Mouse (Mus musculus): ENCODE measurements around the gene Proca1. TPM values are rescaled to one million over a fixed set of nuclear protein-coding genes. Genes with fewer than 3 reads are reported as not detected.

The Proca1 gene
- polyA plus RNA-seq, 1 experiment from 2014 or later = 1.7 TPM

- H3K9ac ChIP-seq (replicated peaks; ENCODE audit: low read length) = 0 out of 2 replicates have a peak overlapping the region, but pooled peaks have one; percentile 5
- H3K4me2 ChIP-seq (ENCODE audit: low read depth, low read length) = no peak overlapping the region
- peaks cover 1% of the 10 kb centered on the region for H3K36me3 ChIP-seq (replicated peaks; ENCODE audit: control insufficient read depth, insufficient read depth, low read depth, low read length)
- H3K27me3 ChIP-seq (ENCODE audit: control insufficient read depth, insufficient read depth, low read length) = no peaks in the 10 kb centered on the region
- H3K27ac ChIP-seq (replicated peaks; ENCODE audit: low read depth, low read length) = no peak overlapping the region
- no peak for ATAC-seq (replicated peaks; ENCODE audit: insufficient number of reproducible peaks, low FRiP score, low TSS enrichment, low read depth)
- H3K9me3 ChIP-seq (replicated peaks; ENCODE audit: control insufficient read depth, low read length) = no peaks in the 10 kb centered on the region
- no peak for DNase-seq (ENCODE audit: low spot score)
- 0 out of 2 replicates have a peak, but pooled peaks cover 2% of the 10 kb centered on the region for H3K4me1 ChIP-seq (ENCODE audit: control insufficient read depth, insufficient read depth, low read length)
- H3K4me3 ChIP-seq (ENCODE audit: low read depth, low read length) = no peak overlapping the region
- 85% methylated on average over 3 of the region's 3 CpGs for WGBS
Measured at GRCm38 (mm10) chr11:78174506-78174905, 18.7 kb upstream of the Proca1 start.

DNA sequence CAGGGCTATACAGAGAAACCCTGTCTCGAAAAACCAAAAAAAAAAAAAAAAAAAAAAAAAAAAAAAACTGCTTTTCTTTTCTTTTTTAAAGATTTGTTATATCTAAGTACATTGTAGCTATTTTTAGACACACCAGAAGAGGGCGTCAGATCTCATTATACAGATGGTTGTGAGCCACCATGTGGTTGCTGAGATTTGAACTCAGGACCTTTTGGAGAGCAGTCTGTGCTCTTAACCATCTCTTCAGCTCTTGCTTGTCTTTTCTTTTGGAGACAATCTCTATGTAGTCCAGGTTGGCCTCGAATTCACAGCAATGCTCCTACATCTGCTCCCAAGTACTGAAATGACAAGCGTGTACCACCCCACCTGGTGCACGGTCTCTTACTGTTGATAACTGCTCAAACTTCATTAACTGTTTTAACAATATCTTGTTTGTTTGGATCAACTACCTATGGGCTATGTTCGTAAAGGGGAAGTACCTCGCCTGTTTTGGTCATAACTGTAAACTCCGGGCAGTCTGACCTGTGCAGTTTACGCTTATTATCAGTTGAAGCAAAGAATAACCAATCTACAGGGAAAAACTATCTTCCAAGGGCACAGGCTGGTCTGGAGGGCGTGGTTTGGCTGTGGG is 17.3 kb upstream of the Proca1 start:
- H3K27me3 ChIP-seq (ENCODE audit: control insufficient read depth, insufficient read depth, low read length) = no peaks in the 10 kb centered on the region
- H3K36me3 ChIP-seq (replicated peaks; ENCODE audit: control insufficient read depth, insufficient read depth, low read depth, low read length) = peaks cover 11% of the 10 kb centered on the region
- no peak for ATAC-seq (replicated peaks; ENCODE audit: insufficient number of reproducible peaks, low FRiP score, low TSS enrichment, low read depth)
- H3K27ac ChIP-seq (replicated peaks; ENCODE audit: low read depth, low read length) = peak overlapping the region; percentile 29; the same call in 1 of the 2 replicates
- H3K4me3 ChIP-seq (ENCODE audit: low read depth, low read length) = peak overlapping the region; percentile 48
- H3K9ac ChIP-seq (replicated peaks; ENCODE audit: low read length) = peak overlapping the region; percentile 43
- no peak for DNase-seq (ENCODE audit: low spot score)
- H3K4me2 ChIP-seq (ENCODE audit: low read depth, low read length) = peak overlapping the region; percentile 84; the same call in 1 of the 2 replicates
- peaks cover 7% of the 10 kb centered on the region; the same call in 1 of the 2 replicates for H3K4me1 ChIP-seq (ENCODE audit: control insufficient read depth, insufficient read depth, low read length)
- 5% methylated on average over 9 of the region's 10 CpGs for WGBS
- no peaks in the 10 kb centered on the region for H3K9me3 ChIP-seq (replicated peaks; ENCODE audit: control insufficient read depth, low read length)

DNA sequence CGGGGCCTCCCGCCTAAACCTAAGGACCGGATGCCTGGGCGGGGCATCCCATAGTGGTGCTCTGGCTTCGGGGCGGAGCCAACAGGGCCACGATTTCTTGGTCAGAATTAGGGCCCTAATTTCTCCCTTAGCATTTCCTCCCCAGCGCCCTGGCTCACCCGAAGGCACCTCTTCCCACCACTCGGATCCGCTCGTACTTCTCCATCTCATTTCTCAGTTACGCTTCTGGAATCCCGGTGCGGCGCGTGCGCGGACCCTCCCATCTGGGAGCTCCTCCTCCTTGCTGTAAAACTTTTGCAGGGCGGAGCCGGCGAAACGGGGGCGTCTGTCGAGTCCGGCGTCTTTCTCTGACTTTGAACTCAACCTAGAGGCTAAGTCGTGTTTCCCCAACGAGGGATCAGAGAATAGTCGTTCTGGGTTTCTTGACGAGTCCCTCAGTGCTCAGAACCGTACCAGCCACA is 16.8 kb upstream of the Proca1 start, which contains the start of the genes Nek8 and Tlcd1:
Gene Nek8, minus strand, starts transcription at position 274 of the 461 bp plus-strand sequence.
Gene Tlcd1, plus strand, starts transcription at position 310 of the 461 bp plus-strand sequence.
- H3K9ac ChIP-seq (replicated peaks; ENCODE audit: low read length) = peak within 1 kb of the TSS; percentile 43
- H3K27me3 ChIP-seq (ENCODE audit: control insufficient read depth, insufficient read depth, low read length) = no peaks in the 10 kb centered on the region
- WGBS = under 1% methylated on average over 32 of the region's 32 CpGs
- H3K9me3 ChIP-seq (replicated peaks; ENCODE audit: control insufficient read depth, low read length) = no peaks in the 10 kb centered on the region
- peak within 1 kb of the TSS; percentile 29; the same call in 1 of the 2 replicates for H3K27ac ChIP-seq (replicated peaks; ENCODE audit: low read depth, low read length)
- H3K36me3 ChIP-seq (replicated peaks; ENCODE audit: control insufficient read depth, insufficient read depth, low read depth, low read length) = peaks cover 16% of the 10 kb centered on the region
- H3K4me2 ChIP-seq (ENCODE audit: low read depth, low read length) = peak within 1 kb of the TSS; percentile 84
- peak; percentile 96 for DNase-seq (ENCODE audit: low spot score)
- peak within 1 kb of the TSS; percentile 48 for H3K4me3 ChIP-seq (ENCODE audit: low read depth, low read length)
- H3K4me1 ChIP-seq (ENCODE audit: control insufficient read depth, insufficient read depth, low read length) = peaks cover 7% of the 10 kb centered on the region; the same call in 1 of the 2 replicates
- ATAC-seq (replicated peaks; ENCODE audit: insufficient number of reproducible peaks, low FRiP score, low TSS enrichment, low read depth) = peak; percentile 31; the same call in 1 of the 2 replicates

GRCm38 (mm10) chr11:78176905-78177331 is 16.3 kb upstream of the Proca1 start:
- DNase-seq (ENCODE audit: low spot score) (no peak), ATAC-seq (replicated peaks; ENCODE audit: insufficient number of reproducible peaks, low FRiP score, low TSS enrichment, low read depth) (no peak)
- H3K36me3 ChIP-seq (replicated peaks; ENCODE audit: control insufficient read depth, insufficient read depth, low read depth, low read length) = peaks cover 16% of the 10 kb centered on the region
- H3K4me3 ChIP-seq (ENCODE audit: low read depth, low read length) = peak overlapping the region; percentile 48
- peak overlapping the region; percentile 84 for H3K4me2 ChIP-seq (ENCODE audit: low read depth, low read length)
- peaks cover 7% of the 10 kb centered on the region; the same call in 1 of the 2 replicates for H3K4me1 ChIP-seq (ENCODE audit: control insufficient read depth, insufficient read depth, low read length)
- H3K27ac ChIP-seq (replicated peaks; ENCODE audit: low read depth, low read length) = no peak overlapping the region; the same call in 1 of the 2 replicates
- under 1% methylated on average over 23 of the region's 23 CpGs for WGBS
- peak overlapping the region; percentile 43 for H3K9ac ChIP-seq (replicated peaks; ENCODE audit: low read length)
- H3K9me3 ChIP-seq (replicated peaks; ENCODE audit: control insufficient read depth, low read length) = no peaks in the 10 kb centered on the region
- no peaks in the 10 kb centered on the region for H3K27me3 ChIP-seq (ENCODE audit: control insufficient read depth, insufficient read depth, low read length)

GRCm38 (mm10) chr11:78177437-78177836 is 15.8 kb upstream of the Proca1 start:
- DNase-seq (ENCODE audit: low spot score) (no peak), ATAC-seq (replicated peaks; ENCODE audit: insufficient number of reproducible peaks, low FRiP score, low TSS enrichment, low read depth) (peak; percentile 1; the same call in 1 of the 2 replicates)
- Histone ChIP-seq H3K4me2 (ENCODE audit: low read depth, low read length) (peak overlapping the region; percentile 84), H3K9me3 (replicated peaks; ENCODE audit: control insufficient read depth, low read length) (no peaks in the 10 kb centered on the region), H3K4me1 (ENCODE audit: control insufficient read depth, insufficient read depth, low read length) (peaks cover 7% of the 10 kb centered on the region; the same call in 1 of the 2 replicates), H3K36me3 (replicated peaks; ENCODE audit: control insufficient read depth, insufficient read depth, low read depth, low read length) (peaks cover 16% of the 10 kb centered on the region), H3K9ac (replicated peaks; ENCODE audit: low read length) (peak overlapping the region; percentile 43), H3K27ac (replicated peaks; ENCODE audit: low read depth, low read length) (no peak overlapping the region), H3K4me3 (ENCODE audit: low read depth, low read length) (peak overlapping the region; percentile 48), H3K27me3 (ENCODE audit: control insufficient read depth, insufficient read depth, low read length) (no peaks in the 10 kb centered on the region)
- 1% methylated on average over 10 of the region's 10 CpGs for WGBS

GRCm38 (mm10) chr11:78177903-78178858 is 15.0 kb upstream of the Proca1 start:
- WGBS = under 1% methylated on average over 70 of the region's 84 CpGs
- Histone ChIP-seq H3K36me3 (replicated peaks; ENCODE audit: control insufficient read depth, insufficient read depth, low read depth, low read length) (peaks cover 16% of the 10 kb centered on the region), H3K9ac (replicated peaks; ENCODE audit: low read length) (peak overlapping the region; percentile 73), H3K4me1 (ENCODE audit: control insufficient read depth, insufficient read depth, low read length) (peaks cover 7% of the 10 kb centered on the region; the same call in 1 of the 2 replicates), H3K9me3 (replicated peaks; ENCODE audit: control insufficient read depth, low read length) (no peaks in the 10 kb centered on the region), H3K27me3 (ENCODE audit: control insufficient read depth, insufficient read depth, low read length) (no peaks in the 10 kb centered on the region), H3K27ac (replicated peaks; ENCODE audit: low read depth, low read length) (peak overlapping the region; percentile 88), H3K4me2 (ENCODE audit: low read depth, low read length) (peak overlapping the region; percentile 84), H3K4me3 (ENCODE audit: low read depth, low read length) (peak overlapping the region; percentile 48)
- peak; percentile 98 for DNase-seq (ENCODE audit: low spot score)
- peak; percentile 76 for ATAC-seq (replicated peaks; ENCODE audit: insufficient number of reproducible peaks, low FRiP score, low TSS enrichment, low read depth)

DNA sequence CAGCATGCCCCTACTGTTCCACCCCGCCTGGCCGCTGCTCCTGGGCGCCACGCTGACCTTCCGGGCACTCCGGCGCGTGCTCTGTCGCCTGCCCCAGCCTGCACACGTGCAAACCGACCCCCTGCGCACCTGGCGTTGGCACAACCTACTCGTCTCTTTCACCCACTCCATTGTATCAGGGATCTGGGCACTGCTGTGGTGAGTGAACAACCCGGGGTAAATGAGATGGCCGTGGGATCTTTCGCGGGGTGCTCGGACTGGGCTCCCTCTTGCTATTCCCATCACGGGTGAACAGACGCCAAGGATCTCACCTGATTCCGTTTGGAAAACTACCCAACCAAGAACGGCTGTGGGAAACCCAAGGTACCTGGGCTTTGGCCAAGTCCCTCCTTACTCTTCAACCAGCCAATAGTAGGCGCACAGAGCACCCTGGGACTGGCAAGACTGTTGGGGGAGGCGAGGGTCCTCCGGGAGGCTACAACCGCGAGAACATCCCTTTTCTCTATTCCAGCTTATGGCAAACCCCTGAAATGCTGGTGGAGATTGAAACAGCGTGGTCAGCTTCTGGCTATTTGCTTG is 14.2 kb upstream of the Proca1 start:
- DNase-seq (ENCODE audit: low spot score) = peak; percentile 71
- Histone ChIP-seq H3K4me1 (ENCODE audit: control insufficient read depth, insufficient read depth, low read length) (peaks cover 7% of the 10 kb centered on the region; the same call in 1 of the 2 replicates), H3K27me3 (ENCODE audit: control insufficient read depth, insufficient read depth, low read length) (no peaks in the 10 kb centered on the region), H3K9me3 (replicated peaks; ENCODE audit: control insufficient read depth, low read length) (no peaks in the 10 kb centered on the region), H3K9ac (replicated peaks; ENCODE audit: low read length) (peak overlapping the region; percentile 73), H3K4me2 (ENCODE audit: low read depth, low read length) (peak overlapping the region; percentile 84), H3K36me3 (replicated peaks; ENCODE audit: control insufficient read depth, insufficient read depth, low read depth, low read length) (peaks cover 16% of the 10 kb centered on the region), H3K4me3 (ENCODE audit: low read depth, low read length) (peak overlapping the region; percentile 48), H3K27ac (replicated peaks; ENCODE audit: low read depth, low read length) (peak overlapping the region; percentile 88)
- WGBS = 1% methylated on average over 29 of the region's 29 CpGs
- ATAC-seq (replicated peaks; ENCODE audit: insufficient number of reproducible peaks, low FRiP score, low TSS enrichment, low read depth) = 0 out of 2 replicates have a peak, but pooled peaks have one; percentile 4
